Mouse (Mus musculus) intestine, embryonic 14.5 days (tissue): ENCODE data around the gene Lypd3. TPM values are rescaled to one million over a fixed set of nuclear protein-coding genes. Genes with fewer than 3 reads are reported as not detected.

Source experiments
- ATAC-seq: fragments of 200-750 bp; cut with Nextera tagmentation; replicated peaks from 2 replicates; pipeline ENCODE4 v1.8.0; 2017; ENCODE audit warnings: low read depth, moderate number of reproducible peaks, moderate TSS enrichment, moderate library complexity; ENCODE audit not compliant: low FRiP score, low TSS enrichment
- DNase-seq: peaks from one replicate; pipeline ENCODE4 v3.0.0-alpha.2; 2018; ENCODE audit warnings: low spot score
- H3K27ac ChIP-seq: fragments of 300-500 bp; sonication (generic); 2 replicates; pipeline ENCODE4 v1.5.1; 2014; ENCODE audit warnings: low read depth, mild to moderate bottlenecking, control low read depth
- H3K27me3 ChIP-seq: fragments of 300-500 bp; sonication (generic); replicated peaks from 2 replicates; pipeline ENCODE4 v1.6.1; 2014; ENCODE audit warnings: low read length, control low read depth; ENCODE audit not compliant: control insufficient read depth, insufficient read depth
- H3K36me3 ChIP-seq: fragments of 300-500 bp; sonication (generic); 2 replicates; pipeline ENCODE4 v1.6.1; 2014; ENCODE audit warnings: low read length, control low read depth; ENCODE audit not compliant: control insufficient read depth, insufficient read depth
- H3K4me1 ChIP-seq: fragments of 300-500 bp; sonication (generic); replicated peaks from 2 replicates; pipeline ENCODE4 v1.6.1; 2014; ENCODE audit warnings: low read length, control low read depth, mixed read lengths; ENCODE audit not compliant: control insufficient read depth, insufficient read depth
- H3K4me2 ChIP-seq: fragments of 300-500 bp; sonication (generic); 2 replicates; pipeline ENCODE4 v1.6.1; 2014; ENCODE audit warnings: low read length
- H3K4me3 ChIP-seq: fragments of 300-500 bp; sonication (generic); 2 replicates; pipeline ENCODE4 v1.5.1; 2014; ENCODE audit warnings: low read depth, low read length, control low read depth, mixed read lengths
- H3K9ac ChIP-seq: fragments of 300-500 bp; sonication (generic); 2 replicates; pipeline ENCODE4 v1.6.1; 2014; ENCODE audit warnings: mild to moderate bottlenecking, low read length
- H3K9me3 ChIP-seq: fragments of 300-500 bp; sonication (generic); 2 replicates; pipeline ENCODE4 v1.6.1; 2016; ENCODE audit warnings: low read length, control low read depth; ENCODE audit not compliant: control insufficient read depth
- WGBS: fragments of 180-500 bp; shearing (Covaris S2); extraction: QIAGEN DNeasy Blood & Tissue Kit; methylation state at CpG from one replicate; pipeline ENCODE4 v1.1.7; 2014; 5-methylcytosine and 5-hydroxymethylcytosine counted together
- polyA plus RNA-seq: library from polyadenylated mRNA; unstranded; fragments of >200 nt; fragmentation: Nextera tagmentation; extraction: Ambion mirVana; gene quantifications from 2 replicates; pipeline ENCODE4 v1.2.1, GENCODE M21; 2014

Lypd3 gene
- polyA plus RNA-seq, 1 experiment from 2014 or later = 0.77 TPM

- DNase-seq (peak; percentile 66), ATAC-seq (peak; percentile 4; the same call in 1 of the 2 replicates)
- Histone ChIP-seq H3K4me1 (peaks cover 4% of the 10 kb centered on the region; the same call in 1 of the 2 replicates), H3K4me3 (peak overlapping the region; percentile 66), H3K9ac (peak overlapping the region; percentile 56; the same call in 1 of the 2 replicates), H3K9me3 (no peaks in the 10 kb centered on the region), H3K4me2 (peak overlapping the region; percentile 66), H3K27me3 (no peaks in the 10 kb centered on the region), H3K36me3 (no peaks in the 10 kb centered on the region), H3K27ac (no peak overlapping the region)
- WGBS = 3% methylated on average over 13 of the region's 13 CpGs
These were observed 42.0 kb upstream of the Lypd3 start for GRCm38 (mm10) chr7:24594309-24594803.

DNA sequence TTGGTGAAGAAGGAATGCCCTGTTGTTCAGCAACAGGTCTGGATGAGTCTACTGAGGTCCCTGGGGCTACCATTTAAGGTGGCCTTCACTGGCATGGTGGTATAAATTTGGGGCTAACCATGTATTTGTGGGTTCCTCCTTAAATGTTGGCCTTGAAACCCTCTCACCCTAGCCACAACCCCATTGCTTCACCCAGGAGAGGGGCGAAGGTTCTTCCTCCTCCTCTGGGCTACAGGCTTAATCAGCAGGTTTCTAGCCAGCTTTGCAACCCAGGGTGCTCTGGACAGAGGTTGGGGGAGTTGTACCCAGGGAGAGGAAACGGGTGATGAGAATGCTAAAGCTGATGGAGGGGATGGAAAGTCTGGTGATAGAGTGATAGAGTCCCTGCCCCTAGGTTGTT is 40.9 kb upstream of the Lypd3 start:
- H3K9ac ChIP-seq = no peak overlapping the region
- no peaks in the 10 kb centered on the region for H3K36me3 ChIP-seq
- H3K9me3 ChIP-seq = no peaks in the 10 kb centered on the region
- 0 out of 2 replicates have a peak overlapping the region, but pooled peaks have one; percentile 66 for H3K4me2 ChIP-seq
- H3K27ac ChIP-seq = no peak overlapping the region
- DNase-seq (no peak), ATAC-seq (no peak)
- no peak overlapping the region for H3K4me3 ChIP-seq
- WGBS = 72% methylated on average over 2 of the region's 2 CpGs
- no peaks in the 10 kb centered on the region for H3K27me3 ChIP-seq
- peaks cover 4% of the 10 kb centered on the region; the same call in 1 of the 2 replicates for H3K4me1 ChIP-seq

- H3K4me1 ChIP-seq = peaks cover 4% of the 10 kb centered on the region; the same call in 1 of the 2 replicates
- H3K4me2 ChIP-seq = no peak overlapping the region
- H3K36me3 ChIP-seq = no peaks in the 10 kb centered on the region
- no peaks in the 10 kb centered on the region for H3K27me3 ChIP-seq
- 61% methylated on average over 4 of the region's 4 CpGs for WGBS
- ATAC-seq (no peak), DNase-seq (no peak)
- H3K9ac ChIP-seq = no peak overlapping the region
- no peaks in the 10 kb centered on the region for H3K9me3 ChIP-seq
- H3K27ac ChIP-seq = no peak overlapping the region
- no peak overlapping the region for H3K4me3 ChIP-seq
These were observed 38.2 kb upstream of the Lypd3 start for GRCm38 (mm10) chr7:24598121-24598520.

DNA sequence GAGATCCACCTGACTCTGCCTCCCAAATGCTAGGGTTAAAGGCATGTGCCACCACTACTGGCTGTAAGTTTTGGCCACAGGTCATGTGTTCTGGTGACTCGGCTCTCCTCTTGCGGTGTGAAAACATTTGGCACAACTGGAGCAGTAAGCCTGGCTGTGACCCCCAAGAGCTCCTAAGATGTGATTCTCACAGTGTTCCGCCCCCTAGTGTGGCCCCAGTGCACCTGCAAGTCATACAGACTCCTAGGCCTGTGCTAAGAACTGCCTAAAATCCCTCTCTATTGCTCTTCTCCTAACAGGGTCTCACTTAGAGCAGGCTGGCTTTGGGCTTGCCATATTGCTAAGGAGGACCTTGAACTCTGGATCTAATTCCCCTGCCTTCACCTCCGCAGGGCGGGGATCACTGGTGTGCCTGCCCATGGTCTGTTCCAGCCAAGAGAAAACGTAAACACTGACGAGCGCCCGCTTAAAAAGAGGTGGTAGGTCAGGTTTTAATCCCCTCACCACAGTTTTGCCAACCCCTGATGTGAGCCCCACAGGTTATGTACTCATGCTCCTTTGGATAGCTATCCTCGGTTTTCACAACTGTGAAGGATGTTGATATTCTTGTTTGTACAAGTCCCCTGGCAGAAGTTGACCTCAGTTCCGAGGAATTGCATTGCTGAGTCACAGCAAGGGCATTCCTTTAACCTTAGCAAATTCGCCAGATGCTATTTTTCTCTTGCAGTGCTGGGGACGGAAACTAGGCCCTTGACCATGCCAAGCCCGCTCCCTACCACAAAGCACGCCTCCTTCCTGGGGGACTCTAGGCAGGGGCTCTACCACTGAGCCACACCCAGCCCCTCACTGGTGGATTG is 36.9 kb upstream of the Lypd3 start:
- Histone ChIP-seq H3K4me3 (no peak overlapping the region), H3K4me1 (peaks cover 1% of the 10 kb centered on the region; the same call in 1 of the 2 replicates), H3K9ac (no peak overlapping the region), H3K4me2 (no peak overlapping the region), H3K27ac (no peak overlapping the region), H3K9me3 (no peaks in the 10 kb centered on the region), H3K27me3 (no peaks in the 10 kb centered on the region), H3K36me3 (0 out of 2 replicates have a peak, but pooled peaks cover 3% of the 10 kb centered on the region)
- no peak for DNase-seq
- no peak for ATAC-seq
- WGBS = 76% methylated on average over 15 of the region's 15 CpGs

DNA sequence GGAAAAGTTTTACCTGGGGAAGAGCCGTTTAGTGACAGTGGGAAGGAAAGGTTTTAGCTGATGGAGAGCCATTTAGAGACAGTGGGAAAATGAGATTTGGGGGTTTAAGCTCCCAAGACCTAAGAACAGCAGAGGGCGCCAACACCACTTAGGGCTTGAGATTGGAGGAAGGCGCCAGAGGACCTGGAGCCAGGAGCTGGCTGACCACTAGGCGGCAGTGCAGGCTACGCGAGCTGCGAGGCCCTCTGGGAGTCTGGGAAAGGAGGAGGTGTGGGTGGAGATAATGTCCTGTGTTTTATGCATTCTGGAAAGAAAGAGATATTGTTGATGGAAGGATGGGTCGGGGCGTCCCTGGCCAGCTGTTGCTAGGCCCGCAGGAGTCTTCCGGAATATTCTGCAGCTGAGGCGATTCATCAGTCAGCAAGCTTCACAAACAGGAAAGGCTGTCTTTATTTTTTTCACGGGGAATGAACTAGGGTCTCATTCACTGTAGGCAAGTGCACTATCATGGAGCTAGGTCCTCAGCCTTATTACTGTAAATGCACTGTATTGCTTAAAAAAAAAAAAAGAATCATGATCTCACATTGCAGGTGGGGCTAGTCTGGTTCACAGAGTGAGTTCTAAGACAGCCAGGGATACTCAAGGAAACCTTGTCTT is 35.3 kb upstream of the Lypd3 start:
- no peaks in the 10 kb centered on the region for H3K4me1 ChIP-seq
- WGBS = 5% methylated on average over 13 of the region's 13 CpGs
- peak overlapping the region; percentile 32 for H3K4me2 ChIP-seq
- ATAC-seq = peak; percentile 85
- DNase-seq = peak; percentile 98
- 0 out of 2 replicates have a peak, but pooled peaks cover 3% of the 10 kb centered on the region for H3K36me3 ChIP-seq
- no peaks in the 10 kb centered on the region for H3K27me3 ChIP-seq
- H3K9ac ChIP-seq = no peak overlapping the region
- no peak overlapping the region for H3K27ac ChIP-seq
- H3K9me3 ChIP-seq = no peaks in the 10 kb centered on the region
- H3K4me3 ChIP-seq = no peak overlapping the region

DNA sequence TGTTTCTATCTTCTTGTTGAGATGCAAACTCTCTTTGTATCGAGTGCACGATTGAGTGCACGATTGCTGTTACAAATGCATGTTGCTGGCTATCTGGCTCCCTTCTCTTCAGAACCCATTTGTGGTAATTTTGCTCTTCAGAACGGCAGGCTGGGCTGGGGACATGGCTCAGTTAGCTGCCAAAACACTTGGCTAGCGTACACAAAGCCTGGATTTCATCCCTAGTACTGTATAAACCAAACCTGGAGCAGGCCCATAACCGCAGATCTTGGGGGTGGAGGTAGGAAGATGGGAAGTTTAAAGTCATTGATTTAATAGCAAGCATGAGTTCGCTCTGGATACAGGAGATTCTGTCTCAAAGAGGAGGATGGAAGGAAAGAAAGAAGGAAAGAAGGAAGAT is 30.8 kb upstream of the Lypd3 start:
- WGBS = 79% methylated on average over 7 of the region's 7 CpGs
- 0 out of 2 replicates have a peak, but pooled peaks cover 2% of the 10 kb centered on the region for H3K4me1 ChIP-seq
- H3K4me3 ChIP-seq = no peak overlapping the region
- no peak overlapping the region for H3K9ac ChIP-seq
- no peaks in the 10 kb centered on the region for H3K9me3 ChIP-seq
- 0 out of 2 replicates have a peak, but pooled peaks cover 8% of the 10 kb centered on the region for H3K36me3 ChIP-seq
- no peak overlapping the region for H3K4me2 ChIP-seq
- no peak for ATAC-seq
- peaks cover 11% of the 10 kb centered on the region for H3K27me3 ChIP-seq
- H3K27ac ChIP-seq = no peak overlapping the region
- no peak for DNase-seq

- 80% methylated on average over 7 of the region's 7 CpGs for WGBS
- DNase-seq (no peak), ATAC-seq (no peak)
- H3K4me3 ChIP-seq = no peak overlapping the region
- H3K9ac ChIP-seq = no peak overlapping the region
- H3K4me2 ChIP-seq = no peak overlapping the region
- peaks cover 12% of the 10 kb centered on the region for H3K27me3 ChIP-seq
- H3K27ac ChIP-seq = no peak overlapping the region
- H3K9me3 ChIP-seq = no peaks in the 10 kb centered on the region
- H3K4me1 ChIP-seq = 0 out of 2 replicates have a peak, but pooled peaks cover 2% of the 10 kb centered on the region
- H3K36me3 ChIP-seq = 0 out of 2 replicates have a peak, but pooled peaks cover 8% of the 10 kb centered on the region
These were observed 30.3 kb upstream of the Lypd3 start for GRCm38 (mm10) chr7:24606046-24606445.

DNA sequence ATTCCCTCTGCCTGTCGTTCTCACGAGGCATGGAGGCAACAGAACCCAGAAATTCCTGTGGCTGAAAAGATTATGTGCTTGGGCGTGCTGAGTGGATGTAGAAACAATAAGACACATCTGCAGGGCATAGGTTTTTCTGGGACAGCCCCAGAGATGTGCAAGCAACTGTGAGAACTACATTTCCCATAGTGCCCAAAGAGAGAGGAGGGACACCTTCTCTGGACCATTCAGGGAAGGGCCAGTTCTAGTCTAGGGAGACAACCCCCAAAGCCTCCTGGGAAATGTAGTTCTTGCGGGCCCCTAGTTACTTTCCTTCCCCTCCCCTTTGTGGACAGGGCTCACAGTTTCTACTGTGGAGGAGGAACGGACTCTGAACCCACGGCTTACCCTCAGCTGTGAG is 28.3 kb upstream of the Lypd3 start:
- DNase-seq = no peak
- H3K36me3 ChIP-seq = 0 out of 2 replicates have a peak, but pooled peaks cover 8% of the 10 kb centered on the region
- 41% methylated on average over 6 of the region's 6 CpGs for WGBS
- H3K27ac ChIP-seq = no peak overlapping the region
- no peak overlapping the region for H3K4me3 ChIP-seq
- H3K9ac ChIP-seq = no peak overlapping the region
- peak; percentile 25; the same call in 1 of the 2 replicates for ATAC-seq
- H3K4me1 ChIP-seq = peaks cover 5% of the 10 kb centered on the region; the same call in 1 of the 2 replicates
- H3K9me3 ChIP-seq = no peaks in the 10 kb centered on the region
- peaks cover 31% of the 10 kb centered on the region for H3K27me3 ChIP-seq
- H3K4me2 ChIP-seq = no peak overlapping the region
